Mouse (Mus musculus) neural tube, embryonic 15.5 days (tissue): ENCODE measurements at regions not wholly inside any gene's neighbourhood (a gene's known extent, or its start where the extent isn't known, plus 50 kb on each side); places are given as distances from the start of the nearest gene placed in this dataset.

Experiments
- ATAC-seq: fragments of 200-750 bp; cut with Nextera tagmentation; 2 replicates; pipeline ENCODE4 v1.8.0; 2017; ENCODE audit warnings: mild to moderate bottlenecking, moderate TSS enrichment, moderate library complexity; ENCODE audit not compliant: low FRiP score
- H3K27ac ChIP-seq: fragments of 300-500 bp; sonication (generic); replicated peaks from 2 replicates; pipeline ENCODE4 v1.5.1; 2015; ENCODE audit warnings: mild to moderate bottlenecking, inconsistent platforms
- H3K27me3 ChIP-seq: fragments of 300-500 bp; sonication (generic); replicated peaks from 2 replicates; pipeline ENCODE4 v1.6.1; 2015; ENCODE audit warnings: inconsistent platforms
- H3K36me3 ChIP-seq: fragments of 300-500 bp; sonication (generic); 2 replicates; pipeline ENCODE4 v1.6.1; 2015; ENCODE audit warnings: inconsistent platforms
- H3K4me1 ChIP-seq: fragments of 300-500 bp; sonication (generic); 2 replicates; pipeline ENCODE4 v1.6.1; 2015; ENCODE audit warnings: inconsistent platforms
- H3K4me2 ChIP-seq: fragments of 300-500 bp; sonication (generic); 2 replicates; pipeline ENCODE4 v1.6.1; 2015; ENCODE audit warnings: inconsistent platforms, mild to moderate bottlenecking, moderate library complexity
- H3K4me3 ChIP-seq: fragments of 300-500 bp; sonication (generic); replicated peaks from 2 replicates; pipeline ENCODE4 v1.5.1; 2015; ENCODE audit warnings: mild to moderate bottlenecking, inconsistent platforms
- H3K9ac ChIP-seq: fragments of 300-500 bp; sonication (generic); replicated peaks from 2 replicates; pipeline ENCODE4 v1.6.1; 2015; ENCODE audit warnings: mild to moderate bottlenecking, inconsistent platforms
- H3K9me3 ChIP-seq: fragments of 300-500 bp; sonication (generic); replicated peaks from 2 replicates; pipeline ENCODE4 v1.6.1; 2016; ENCODE audit warnings: inconsistent platforms
- WGBS: fragments of 180-500 bp; shearing (Covaris S2); methylation state at CpG from one replicate; pipeline ENCODE4 v1.1.7; 2015; ENCODE audit warnings: mixed read lengths; 5-methylcytosine and 5-hydroxymethylcytosine counted together

DNA sequence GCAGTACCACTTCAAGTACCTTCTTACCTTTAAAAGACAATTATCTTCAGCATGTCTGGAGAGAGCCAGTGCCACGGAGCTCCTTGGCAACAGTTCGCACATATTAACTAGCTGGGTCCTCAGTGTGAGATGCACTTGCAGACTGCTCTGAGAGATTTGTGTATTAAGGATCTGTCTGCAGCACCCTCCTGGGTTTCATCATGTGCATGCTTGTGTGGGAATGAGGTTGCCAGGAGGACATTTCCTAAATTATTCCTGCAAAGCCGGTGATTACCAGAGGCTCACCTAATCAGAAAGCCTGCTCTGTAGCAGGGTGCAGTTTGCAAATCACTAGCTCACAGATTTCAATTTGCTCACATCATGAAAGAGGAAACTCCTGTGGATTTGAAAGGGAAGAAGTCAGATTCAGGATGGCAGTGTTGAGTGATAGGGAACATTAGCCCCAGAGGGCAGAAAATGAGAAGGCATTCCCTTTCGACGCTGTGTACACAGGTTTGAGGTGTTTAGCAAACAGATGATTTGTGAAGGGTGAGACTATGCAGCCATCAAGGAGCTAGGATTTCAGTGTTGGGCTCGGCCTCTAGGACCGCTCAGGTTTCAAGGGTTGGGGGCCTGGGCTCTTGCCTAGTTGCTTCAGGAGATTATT is 257.3 kb upstream of the Arglu1 start:
- Histone ChIP-seq H3K4me3 (no peak overlapping the region), H3K36me3 (no peaks in the 10 kb centered on the region), H3K27me3 (no peaks in the 10 kb centered on the region), H3K9me3 (no peaks in the 10 kb centered on the region), H3K4me1 (peaks cover 17% of the 10 kb centered on the region), H3K27ac (peak overlapping the region; percentile 70), H3K4me2 (no peak overlapping the region), H3K9ac (no peak overlapping the region)
- peak; percentile 82 for ATAC-seq
- WGBS = 39% methylated on average over 7 of the region's 7 CpGs

GRCm38 (mm10) chr8:8942991-8943390 is 252.7 kb upstream of the Arglu1 start:
- no peak for ATAC-seq
- WGBS = 35% methylated on average over 6 of the region's 6 CpGs
- no peak overlapping the region for H3K4me3 ChIP-seq

GRCm38 (mm10) chr8:8940899-8941298 is 250.6 kb upstream of the Arglu1 start:
- peak; percentile 53 for ATAC-seq

More at GRCm38 (mm10) chr8:8942991-8943390, 252.7 kb upstream of the Arglu1 start:
- Histone ChIP-seq H3K27me3 (no peaks in the 10 kb centered on the region), H3K27ac (no peak overlapping the region), H3K9ac (no peak overlapping the region), H3K36me3 (no peaks in the 10 kb centered on the region), H3K4me2 (no peak overlapping the region), H3K9me3 (no peaks in the 10 kb centered on the region), H3K4me1 (peaks cover 14% of the 10 kb centered on the region)

GRCm38 (mm10) chr8:8938536-8938935 is 248.2 kb upstream of the Arglu1 start:
- 80% methylated on average over 7 of the region's 7 CpGs for WGBS
- H3K9ac ChIP-seq = no peak overlapping the region
- H3K4me1 ChIP-seq = peaks cover 5% of the 10 kb centered on the region; the same call in 1 of the 2 replicates
- H3K27me3 ChIP-seq = no peaks in the 10 kb centered on the region
- no peak overlapping the region for H3K4me2 ChIP-seq
- H3K27ac ChIP-seq = no peak overlapping the region
- ATAC-seq = no peak
- no peak overlapping the region for H3K4me3 ChIP-seq
- no peaks in the 10 kb centered on the region for H3K36me3 ChIP-seq
- H3K9me3 ChIP-seq = no peaks in the 10 kb centered on the region

More at GRCm38 (mm10) chr8:8940899-8941298, 250.6 kb upstream of the Arglu1 start:
- H3K36me3 ChIP-seq = no peaks in the 10 kb centered on the region
- H3K9me3 ChIP-seq = no peaks in the 10 kb centered on the region
- H3K4me2 ChIP-seq = no peak overlapping the region
- WGBS = 42% methylated on average over 4 of the region's 4 CpGs
- no peak overlapping the region for H3K9ac ChIP-seq
- peaks cover 5% of the 10 kb centered on the region; the same call in 1 of the 2 replicates for H3K4me1 ChIP-seq
- no peaks in the 10 kb centered on the region for H3K27me3 ChIP-seq
- H3K27ac ChIP-seq = no peak overlapping the region
- H3K4me3 ChIP-seq = no peak overlapping the region

GRCm38 (mm10) chr8:8932466-8932865 is 242.1 kb upstream of the Arglu1 start:
- no peaks in the 10 kb centered on the region for H3K27me3 ChIP-seq
- H3K4me3 ChIP-seq = no peak overlapping the region
- no peak for ATAC-seq

GRCm38 (mm10) chr8:8931746-8932145 is 241.4 kb upstream of the Arglu1 start:
- WGBS = 86% methylated on average over 6 of the region's 6 CpGs
- H3K27me3 ChIP-seq = no peaks in the 10 kb centered on the region
- ATAC-seq = no peak
- no peak overlapping the region for H3K4me3 ChIP-seq
- H3K36me3 ChIP-seq = no peaks in the 10 kb centered on the region
- H3K4me2 ChIP-seq = no peak overlapping the region
- H3K4me1 ChIP-seq = peaks cover 3% of the 10 kb centered on the region; the same call in 1 of the 2 replicates
- no peak overlapping the region for H3K27ac ChIP-seq
- H3K9ac ChIP-seq = no peak overlapping the region
- no peaks in the 10 kb centered on the region for H3K9me3 ChIP-seq

More at GRCm38 (mm10) chr8:8932466-8932865, 242.1 kb upstream of the Arglu1 start:
- Histone ChIP-seq H3K4me1 (peaks cover 3% of the 10 kb centered on the region; the same call in 1 of the 2 replicates), H3K36me3 (no peaks in the 10 kb centered on the region), H3K4me2 (no peak overlapping the region), H3K9me3 (no peaks in the 10 kb centered on the region), H3K9ac (no peak overlapping the region), H3K27ac (no peak overlapping the region)
- WGBS = 66% methylated on average over 3 of the region's 3 CpGs

DNA sequence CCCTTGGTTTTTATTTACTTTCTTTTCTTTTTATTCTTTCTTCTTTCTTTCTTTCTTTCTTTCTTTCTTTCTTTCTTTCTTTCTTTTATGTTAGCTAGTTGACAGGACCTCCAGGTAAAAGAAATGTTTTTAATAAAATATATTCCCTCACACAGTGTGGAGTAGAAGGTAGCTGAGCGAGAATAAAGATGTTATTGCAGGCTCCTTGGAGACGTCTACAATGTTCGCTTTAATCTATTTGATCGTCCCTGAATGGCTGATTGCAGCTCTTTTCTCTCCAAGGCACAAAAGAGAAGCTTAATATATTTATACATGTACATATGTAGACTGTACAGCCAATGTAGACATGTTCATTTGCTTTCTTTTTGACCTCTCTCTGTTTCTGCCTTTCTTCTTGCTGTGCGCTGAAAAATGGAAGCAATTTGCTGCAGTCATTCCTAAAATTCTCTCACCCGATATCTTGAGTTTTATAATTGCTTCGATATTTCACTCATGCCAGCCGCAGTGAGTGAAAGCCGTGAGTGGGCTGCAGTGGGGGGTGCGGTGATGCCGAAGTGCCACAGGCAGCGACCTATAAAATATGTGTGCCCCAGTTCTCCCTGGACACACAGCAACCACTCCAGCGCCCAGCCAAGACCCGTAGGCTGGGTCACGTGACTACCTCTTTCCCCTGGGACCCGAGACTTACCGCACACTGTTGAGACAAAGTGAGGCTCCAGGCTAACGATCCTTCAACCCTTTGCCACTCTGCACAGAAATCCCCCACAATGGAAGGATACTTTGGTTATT is 237.9 kb upstream of the Arglu1 start:
- H3K9me3 ChIP-seq = no peaks in the 10 kb centered on the region
- WGBS = 61% methylated on average over 18 of the region's 18 CpGs
- no peak overlapping the region for H3K4me3 ChIP-seq
- no peaks in the 10 kb centered on the region for H3K27me3 ChIP-seq
- ATAC-seq = peak; percentile 66
- peak overlapping the region; percentile 9 for H3K4me2 ChIP-seq
- H3K9ac ChIP-seq = no peak overlapping the region
- peaks cover 3% of the 10 kb centered on the region; the same call in 1 of the 2 replicates for H3K4me1 ChIP-seq
- no peaks in the 10 kb centered on the region for H3K36me3 ChIP-seq
- peak overlapping the region; percentile 45; the same call in 1 of the 2 replicates for H3K27ac ChIP-seq

DNA sequence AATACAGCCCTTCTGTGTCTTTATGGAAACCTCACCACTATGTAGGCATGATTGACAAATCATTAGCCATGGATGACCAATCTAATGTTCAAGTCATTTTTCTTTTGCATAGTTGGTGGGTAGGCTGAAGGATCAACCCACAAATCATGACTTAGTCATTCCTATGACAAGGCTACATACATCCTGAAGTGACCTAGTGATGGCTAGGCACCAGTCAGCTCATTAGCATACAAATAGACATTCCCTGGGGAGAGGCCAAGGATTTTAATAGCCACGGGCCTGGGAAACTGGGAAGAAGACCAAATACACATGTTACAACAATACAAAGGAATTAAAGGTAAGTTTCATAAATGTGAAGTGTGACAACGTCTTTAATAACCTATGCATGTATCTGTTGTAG is 231.1 kb upstream of the Arglu1 start:
- Histone ChIP-seq H3K9ac (no peak overlapping the region), H3K4me3 (no peak overlapping the region), H3K27me3 (no peaks in the 10 kb centered on the region), H3K4me1 (0 out of 2 replicates have a peak, but pooled peaks cover 4% of the 10 kb centered on the region), H3K4me2 (no peak overlapping the region), H3K27ac (no peak overlapping the region), H3K9me3 (no peaks in the 10 kb centered on the region), H3K36me3 (no peaks in the 10 kb centered on the region)
- WGBS = 19% methylated on average over 2 of the region's 2 CpGs
- no peak for ATAC-seq

- Histone ChIP-seq H3K27ac (no peak overlapping the region), H3K36me3 (no peaks in the 10 kb centered on the region), H3K4me1 (0 out of 2 replicates have a peak, but pooled peaks cover 4% of the 10 kb centered on the region), H3K9ac (no peak overlapping the region), H3K4me3 (no peak overlapping the region), H3K9me3 (0 out of 2 replicates have a peak, but pooled peaks cover 5% of the 10 kb centered on the region), H3K27me3 (no peaks in the 10 kb centered on the region), H3K4me2 (no peak overlapping the region)
- ATAC-seq = no peak
- WGBS = 19% methylated on average over 11 of the region's 11 CpGs
These were observed 229.5 kb upstream of the Arglu1 start for GRCm38 (mm10) chr8:8919582-8920503.

GRCm38 (mm10) chr8:8919040-8919439 is 228.7 kb upstream of the Arglu1 start:
- Histone ChIP-seq H3K4me3 (no peak overlapping the region), H3K9me3 (0 out of 2 replicates have a peak, but pooled peaks cover 6% of the 10 kb centered on the region), H3K27ac (no peak overlapping the region), H3K4me2 (no peak overlapping the region), H3K36me3 (no peaks in the 10 kb centered on the region), H3K27me3 (no peaks in the 10 kb centered on the region), H3K9ac (no peak overlapping the region), H3K4me1 (0 out of 2 replicates have a peak, but pooled peaks cover 4% of the 10 kb centered on the region)
- no peak for ATAC-seq
- WGBS = 70% methylated on average over 9 of the region's 9 CpGs

- no peak for ATAC-seq
- Histone ChIP-seq H3K4me1 (no peaks in the 10 kb centered on the region), H3K27ac (no peak overlapping the region), H3K9ac (no peak overlapping the region), H3K9me3 (no peaks in the 10 kb centered on the region), H3K36me3 (no peaks in the 10 kb centered on the region), H3K4me3 (no peak overlapping the region), H3K4me2 (no peak overlapping the region), H3K27me3 (no peaks in the 10 kb centered on the region)
- WGBS = 76% methylated on average over 7 of the region's 7 CpGs
These were observed 217.3 kb upstream of the Arglu1 start for GRCm38 (mm10) chr8:8907478-8908165.
